Mouse (Mus musculus) lung, embryonic 14.5 days (tissue): ENCODE measurements around the gene Palb2. TPM values are rescaled to one million over a fixed set of nuclear protein-coding genes. Genes with fewer than 3 reads are reported as not detected.

ENCODE experiments used
- ATAC-seq: fragments of 200-750 bp; cut with Nextera tagmentation; 2 replicates; pipeline ENCODE4 v1.8.0; 2017; ENCODE audit warnings: mild to moderate bottlenecking, moderate TSS enrichment, moderate library complexity; ENCODE audit not compliant: insufficient read depth
- DNase-seq: peaks from one replicate; pipeline ENCODE4 v3.0.0-alpha.2; 2015
- H3K27ac ChIP-seq: fragments of 300-500 bp; sonication (generic); 2 replicates; pipeline ENCODE4 v1.5.1; 2014; ENCODE audit warnings: low read depth, mild to moderate bottlenecking, moderate library complexity
- H3K27me3 ChIP-seq: fragments of 300-500 bp; sonication (generic); 2 replicates; pipeline ENCODE4 v1.6.1; 2014; ENCODE audit warnings: low read length, control low read depth; ENCODE audit not compliant: insufficient read depth
- H3K36me3 ChIP-seq: fragments of 300-500 bp; sonication (generic); 2 replicates; pipeline ENCODE4 v1.6.1; 2014; ENCODE audit warnings: control low read depth; ENCODE audit not compliant: insufficient read depth
- H3K4me1 ChIP-seq: fragments of 300-500 bp; sonication (generic); 2 replicates; pipeline ENCODE4 v1.6.1; 2014; ENCODE audit warnings: antibody characterized with exemption, control low read depth; ENCODE audit not compliant: insufficient read depth
- H3K4me2 ChIP-seq: fragments of 300-500 bp; sonication (generic); 2 replicates; pipeline ENCODE4 v1.6.1; 2014; ENCODE audit warnings: mild to moderate bottlenecking
- H3K4me3 ChIP-seq: fragments of 300-500 bp; sonication (generic); 2 replicates; pipeline ENCODE4 v1.5.1; 2014; ENCODE audit warnings: low read depth, low read length
- H3K9ac ChIP-seq: fragments of 300-500 bp; sonication (generic); 2 replicates; pipeline ENCODE4 v1.6.1; 2014
- H3K9me3 ChIP-seq: fragments of 300-500 bp; sonication (generic); 2 replicates; pipeline ENCODE4 v1.6.1; 2016; ENCODE audit warnings: low read depth, low read length, control low read depth
- CTCF ChIP-seq: IDR thresholded peaks from 2 replicates; pipeline ENCODE4 v1.5.1; 2016; ENCODE audit warnings: antibody characterized with exemption, low read depth
- WGBS: fragments of 180-500 bp; shearing (Covaris S2); extraction: QIAGEN DNeasy Blood & Tissue Kit; methylation state at CpG from one replicate; pipeline ENCODE4 v1.1.7; 2014; 5-methylcytosine and 5-hydroxymethylcytosine counted together
- polyA plus RNA-seq: library from polyadenylated mRNA; unstranded; fragments of >200 nt; fragmentation: Nextera tagmentation; extraction: Ambion mirVana; gene quantifications from 2 replicates; pipeline ENCODE4 v1.2.1, GENCODE M21; 2014

Palb2 gene
- polyA plus RNA-seq, 1 experiment from 2014 or later: 20.6 TPM

DNA sequence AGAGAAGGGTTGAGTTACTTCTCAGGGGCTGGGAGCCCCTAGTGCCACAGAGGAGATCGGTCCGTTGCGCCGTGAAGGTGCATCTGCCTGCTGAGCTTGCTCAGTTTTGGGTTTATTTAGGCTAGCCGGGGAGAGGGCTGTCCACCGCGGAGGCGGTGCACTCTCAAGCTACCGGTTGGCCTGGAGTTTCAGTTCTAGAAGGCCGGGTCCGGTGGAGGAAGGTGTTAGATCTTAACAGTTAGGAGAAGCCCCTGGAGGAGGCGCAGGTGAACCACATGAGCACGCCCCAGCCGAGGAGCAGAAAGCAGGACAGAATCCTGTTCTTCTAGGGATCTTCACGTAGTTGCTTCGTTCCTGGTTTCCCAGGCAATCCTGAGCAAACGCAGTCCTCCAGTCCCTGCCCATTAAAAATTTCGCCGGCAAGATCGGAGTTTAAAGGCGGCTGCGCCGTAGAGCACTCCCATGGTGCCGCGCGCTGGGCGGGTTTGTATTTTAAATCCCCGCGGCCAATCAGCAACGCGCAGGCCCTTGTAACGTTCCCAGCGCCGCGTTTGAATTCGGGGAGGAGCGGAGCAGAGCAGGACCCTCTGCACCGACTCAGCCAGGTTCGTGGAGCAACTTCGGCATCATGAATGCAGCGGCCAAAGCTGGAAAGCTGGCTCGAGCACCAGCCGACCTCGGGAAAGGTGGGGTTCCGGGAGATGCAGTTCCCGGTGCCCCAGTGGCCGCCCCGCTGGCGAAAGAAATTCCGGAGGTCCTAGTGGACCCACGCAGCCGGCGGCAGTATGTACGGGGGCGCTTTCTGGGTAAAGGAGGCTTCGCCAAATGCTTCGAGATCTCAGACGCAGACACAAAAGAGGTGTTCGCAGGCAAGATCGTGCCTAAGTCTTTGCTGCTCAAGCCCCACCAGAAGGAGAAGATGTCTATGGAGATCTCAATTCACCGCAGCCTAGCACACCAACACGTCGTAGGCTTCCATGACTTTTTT lies 26.4 kb upstream of the Palb2 start, which contains the start of gene Plk1:
Gene Plk1 (plus strand): TSS at position 525 of the 988 bp plus-strand sequence.
- TF ChIP-seq CTCF: peak; percentile 10; the same call in 1 of the 2 replicates
- peak; percentile 95 for ATAC-seq
- no peaks in the 10 kb centered on the region for H3K27me3 ChIP-seq
- DNase-seq: peak; percentile 97
- peak within 1 kb of the TSS; percentile 66 for H3K4me2 ChIP-seq
- peak within 1 kb of the TSS; percentile 86 for H3K27ac ChIP-seq
- H3K4me1 ChIP-seq: peaks cover 9% of the 10 kb centered on the region
- no peaks in the 10 kb centered on the region for H3K9me3 ChIP-seq
- WGBS: under 1% methylated on average over 63 of the region's 63 CpGs
- peaks cover 33% of the 10 kb centered on the region for H3K36me3 ChIP-seq
- H3K4me3 ChIP-seq: peak within 1 kb of the TSS; percentile 79
- H3K9ac ChIP-seq: peak within 1 kb of the TSS; percentile 74

DNA sequence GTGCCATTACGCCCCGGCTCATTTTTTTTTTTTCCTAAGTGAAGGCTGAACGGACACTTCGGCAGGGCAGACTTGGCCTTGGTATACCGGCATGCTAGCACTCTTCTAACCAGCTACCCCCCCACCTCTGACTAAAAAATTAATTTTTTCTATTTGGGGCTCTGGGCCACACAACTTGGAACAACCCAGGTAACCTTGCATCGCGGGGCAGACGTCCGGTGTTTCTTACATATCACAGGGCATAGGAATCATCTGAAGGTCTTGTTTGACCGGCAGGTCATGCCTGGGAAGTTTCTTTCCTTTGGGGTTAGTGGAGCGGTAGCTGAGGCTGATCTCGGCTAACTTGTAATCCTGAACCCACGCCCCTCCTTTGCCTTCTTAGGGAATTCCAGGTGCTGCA lies 25.7 kb upstream of the Palb2 start:
- Histone ChIP-seq H3K27me3 (no peaks in the 10 kb centered on the region), H3K36me3 (peaks cover 28% of the 10 kb centered on the region), H3K4me1 (peaks cover 9% of the 10 kb centered on the region), H3K9me3 (no peaks in the 10 kb centered on the region), H3K4me2 (peak overlapping the region; percentile 66), H3K27ac (peak overlapping the region; percentile 84), H3K4me3 (peak overlapping the region; percentile 79), H3K9ac (peak overlapping the region; percentile 67)
- DNase-seq: no peak
- TF ChIP-seq CTCF: no peak
- ATAC-seq: no peak
- WGBS: 6% methylated on average over 13 of the region's 13 CpGs

DNA sequence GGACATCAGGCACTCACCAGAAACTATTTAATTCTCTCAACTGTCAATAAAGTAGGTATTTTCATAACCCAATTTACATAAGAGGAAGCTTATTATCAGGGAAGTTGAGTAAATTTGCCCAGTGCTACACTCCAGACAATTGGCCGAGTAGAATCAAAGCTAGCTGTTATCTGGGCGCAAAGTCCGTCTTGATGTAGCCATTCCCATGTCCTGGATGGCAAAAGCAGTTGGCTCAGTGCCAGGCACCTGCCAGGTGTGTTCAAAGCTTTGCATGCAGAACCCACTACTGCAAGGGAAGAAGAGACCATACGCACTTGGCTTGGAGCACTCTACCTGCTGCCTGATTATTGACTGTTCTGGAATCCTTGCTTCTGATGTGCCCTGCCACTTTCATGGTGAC lies 19.7 kb upstream of the Palb2 start:
- Histone ChIP-seq H3K9me3 (no peaks in the 10 kb centered on the region), H3K27me3 (no peaks in the 10 kb centered on the region), H3K4me1 (no peaks in the 10 kb centered on the region), H3K4me2 (no peak overlapping the region), H3K9ac (no peak overlapping the region), H3K4me3 (no peak overlapping the region), H3K36me3 (peaks cover 20% of the 10 kb centered on the region), H3K27ac (no peak overlapping the region)
- ATAC-seq (no peak), DNase-seq (peak; percentile 27)
- no peak for TF ChIP-seq CTCF
- WGBS: 68% methylated on average over 4 of the region's 4 CpGs

DNA sequence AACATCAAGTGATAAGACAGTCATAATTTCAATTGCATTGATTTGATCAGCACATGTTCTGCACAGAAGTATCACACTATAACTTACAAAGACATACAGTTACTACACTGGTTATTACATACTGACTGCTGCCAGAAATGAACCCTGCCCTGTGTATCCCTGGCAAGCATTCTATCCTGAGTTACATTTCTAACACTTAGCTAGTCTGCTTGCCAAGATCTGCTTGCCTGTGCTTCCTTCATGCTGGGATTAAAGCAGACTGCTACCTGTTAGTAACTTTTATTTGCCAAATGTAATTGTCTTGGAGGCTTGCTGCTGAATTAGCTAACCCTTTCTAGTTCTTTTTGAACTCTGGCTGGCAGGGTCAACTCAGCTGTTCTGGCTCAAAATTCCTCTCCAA lies 8.2 kb upstream of the Palb2 start:
- H3K27me3 ChIP-seq: no peaks in the 10 kb centered on the region
- DNase-seq: no peak
- ATAC-seq: no peak
- H3K9me3 ChIP-seq: no peaks in the 10 kb centered on the region
- H3K4me1 ChIP-seq: no peaks in the 10 kb centered on the region
- TF ChIP-seq CTCF: no peak
- no peak overlapping the region for H3K9ac ChIP-seq
- no peak overlapping the region for H3K4me3 ChIP-seq
- no peak overlapping the region for H3K27ac ChIP-seq
- no peak overlapping the region for H3K4me2 ChIP-seq
- H3K36me3 ChIP-seq: peaks cover 94% of the 10 kb centered on the region

DNA sequence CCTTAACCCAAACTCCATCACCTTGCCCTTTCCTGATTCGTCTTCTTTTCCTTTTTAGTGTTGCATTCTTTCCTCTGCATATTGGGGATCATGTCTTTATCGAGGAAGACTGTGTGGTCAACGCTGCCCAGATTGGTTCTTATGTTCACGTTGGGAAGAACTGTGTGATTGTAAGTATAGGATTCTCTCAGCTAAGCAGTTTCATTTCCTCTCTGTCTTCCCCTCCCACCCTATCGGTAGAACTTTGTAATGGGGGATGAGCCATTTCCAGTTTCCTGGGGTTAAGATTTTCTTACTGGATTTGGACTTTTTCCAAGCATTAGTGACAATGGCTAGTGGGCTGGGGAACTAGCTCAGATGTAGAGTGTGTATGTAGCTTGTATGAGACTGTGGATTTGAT lies 5.4 kb upstream of the Palb2 start:
- Histone ChIP-seq H3K4me2 (no peak overlapping the region), H3K4me1 (peaks cover 3% of the 10 kb centered on the region; the same call in 1 of the 2 replicates), H3K9me3 (no peaks in the 10 kb centered on the region), H3K27ac (no peak overlapping the region), H3K9ac (no peak overlapping the region), H3K36me3 (peaks cover 85% of the 10 kb centered on the region), H3K27me3 (no peaks in the 10 kb centered on the region), H3K4me3 (no peak overlapping the region)
- TF ChIP-seq CTCF: no peak
- DNase-seq (no peak), ATAC-seq (no peak)
- WGBS: 91% methylated on average over 5 of the region's 5 CpGs

DNA sequence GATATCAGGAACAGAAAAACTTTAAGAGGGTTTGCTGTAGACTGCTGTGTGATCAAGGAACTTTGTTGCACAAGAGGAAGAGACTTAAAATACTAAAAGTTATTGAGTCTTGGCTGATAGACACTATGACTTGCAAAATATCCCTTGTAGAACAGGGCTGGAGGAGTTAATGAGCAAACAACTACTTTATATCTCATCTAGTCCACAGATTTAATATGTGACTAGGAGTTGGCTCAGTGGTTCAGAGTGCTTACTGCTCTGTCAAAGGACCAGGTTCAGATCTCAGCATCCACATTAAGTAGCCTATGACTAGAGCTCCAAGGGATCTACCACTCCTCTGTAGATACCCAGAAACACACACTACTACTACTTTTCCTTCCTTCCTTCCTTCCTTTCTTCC lies 4.3 kb upstream of the Palb2 start:
- TF ChIP-seq CTCF: no peak
- Histone ChIP-seq H3K4me1 (peaks cover 3% of the 10 kb centered on the region; the same call in 1 of the 2 replicates), H3K36me3 (peaks cover 75% of the 10 kb centered on the region)

DNA sequence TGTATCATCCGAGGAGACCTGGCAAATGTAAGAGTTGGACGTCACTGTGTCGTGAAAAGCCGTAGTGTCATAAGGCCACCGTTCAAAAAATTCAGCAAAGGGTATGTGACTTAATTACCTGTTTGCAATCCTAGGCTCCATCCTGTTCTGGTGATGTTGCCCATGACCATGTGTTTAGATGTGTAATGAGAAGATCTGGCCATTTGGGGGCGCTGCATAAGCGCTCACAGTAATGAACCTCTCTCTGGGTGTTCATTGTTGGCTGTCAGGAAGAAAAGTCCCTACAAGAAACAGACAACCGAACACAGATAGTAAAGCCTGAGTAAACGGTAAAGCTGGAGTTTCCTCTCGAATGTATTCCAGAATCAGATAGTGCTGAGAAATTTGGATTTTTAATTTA lies 2.3 kb upstream of the Palb2 start:
- no peaks in the 10 kb centered on the region for H3K27me3 ChIP-seq
- ATAC-seq (no peak), DNase-seq (peak; percentile 22)
- 70% methylated on average over 10 of the region's 10 CpGs for WGBS
- no peaks in the 10 kb centered on the region for H3K9me3 ChIP-seq
- peak; percentile 39 for TF ChIP-seq CTCF
- no peak overlapping the region for H3K9ac ChIP-seq
- H3K4me1 ChIP-seq: peaks cover 3% of the 10 kb centered on the region; the same call in 1 of the 2 replicates
- H3K27ac ChIP-seq: no peak overlapping the region
- H3K4me2 ChIP-seq: no peak overlapping the region
- H3K4me3 ChIP-seq: no peak overlapping the region
- peaks cover 57% of the 10 kb centered on the region for H3K36me3 ChIP-seq

More for the DNA sequence above, 4.3 kb upstream of the Palb2 start:
- ATAC-seq (no peak), DNase-seq (no peak)
- no peak overlapping the region for H3K4me2 ChIP-seq
- H3K9me3 ChIP-seq: no peaks in the 10 kb centered on the region
- no peak overlapping the region for H3K9ac ChIP-seq
- no peak overlapping the region for H3K27ac ChIP-seq
- no peak overlapping the region for H3K4me3 ChIP-seq
- no peaks in the 10 kb centered on the region for H3K27me3 ChIP-seq
